Mouse (Mus musculus): ENCODE results near the gene Nhlh2.

- TF ChIP-seq JUN (IDR thresholded peaks at IDR 0.05; ENCODE audit: insufficient read depth, low read depth, low read length): no peak
- no peak for TF ChIP-seq MAFK (IDR thresholded peaks at IDR 0.05; ENCODE audit: insufficient replicate concordance, low read length)
- TF ChIP-seq POLR2A (IDR thresholded peaks at IDR 0.05; ENCODE audit: low read depth, low read length): no peak
- no peak for TF ChIP-seq CTCF (conservative IDR thresholded peaks at IDR 0.05 in 1 of 2, IDR thresholded peaks at IDR 0.05 in 1 of 2; ENCODE audit: low read depth in 2 of 2, low read length in 2 of 2)
- no peak for TF ChIP-seq POLR2AphosphoS2 (IDR thresholded peaks at IDR 0.05; ENCODE audit: low read depth, low read length)
- no peak for TF ChIP-seq ZC3H11A (IDR thresholded peaks at IDR 0.05; ENCODE audit: low read depth, low read length)
- no peak for TF ChIP-seq MXI1 (IDR thresholded peaks at IDR 0.05; ENCODE audit: low read depth, low read length)
- TF ChIP-seq PAX5 (IDR thresholded peaks at IDR 0.05; ENCODE audit: low read length): no peak
- no peak for TF ChIP-seq ZKSCAN1 (IDR thresholded peaks at IDR 0.05; ENCODE audit: borderline replicate concordance, low read depth, low read length)
- TF ChIP-seq TCF12 (IDR thresholded peaks at IDR 0.05; ENCODE audit: low read depth, low read length): no peak
- TF ChIP-seq TBP (conservative IDR thresholded peaks at IDR 0.05; ENCODE audit: low read depth, low read length): no peak
- TF ChIP-seq RAD21 (IDR thresholded peaks at IDR 0.05; ENCODE audit: low read depth, low read length): no peak
These were observed at the start of gene Nhlh2 for GRCm38 (mm10) chr3:102009926-102010381.

All from CH12.LX (cell line).